Comparison of ENCODE assay signal across 19 mouse cellular contexts in the genomic region with DNA sequence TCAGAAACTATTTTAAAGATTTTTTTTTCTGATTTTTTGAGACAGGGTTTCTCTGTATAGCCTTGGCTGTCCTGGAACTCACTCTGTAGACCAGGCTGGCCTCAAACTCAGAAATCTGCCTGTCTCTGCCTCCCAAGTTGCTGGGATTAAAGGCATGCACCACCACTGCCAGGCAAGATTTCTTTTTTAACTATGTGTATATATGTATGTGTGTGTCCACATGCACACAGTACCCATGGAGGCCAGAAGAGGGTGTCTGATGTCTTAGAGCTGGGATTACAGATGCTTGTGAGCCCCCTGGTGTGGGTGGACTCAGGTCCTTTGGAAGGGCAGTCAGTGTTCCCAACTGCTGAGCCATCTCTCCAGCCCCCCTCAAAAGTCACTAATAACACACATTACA.
DNase-seq lines count a peak whose midpoint lies in the region; TF ChIP-seq lines count a peak whose summit lies in the region.
"Had no signal": no experiment of that assay in that cellular context is flagged by ENCODE, and none has a peak within 500 bp of the region (broad histone marks: within the 10 kb centered on the region; RNA-seq: fewer than 3 reads in every experiment).

No protein-coding gene starts in this region.

- no peaks in the 10 kb centered on the region for H3K27me3 ChIP-seq in heart, embryonic 10.5 days (ENCODE audit: insufficient read depth, poor library complexity, severe bottlenecking)
- H3K27me3 ChIP-seq in E14TG2a.4 (ENCODE audit: insufficient read depth, low read length): no peaks in the 10 kb centered on the region
- H3K27me3 ChIP-seq: embryonic facial prominence, embryonic 12.5 days; forebrain, embryonic 13.5 days; forebrain, embryonic 15.5 days had no signal

- no peaks in the 10 kb centered on the region for H3K36me3 ChIP-seq in heart, embryonic 10.5 days
- peaks cover 91% of the 10 kb centered on the region for H3K36me3 ChIP-seq in E14TG2a.4 (ENCODE audit: insufficient read depth, low read length)
- H3K36me3 ChIP-seq: embryonic facial prominence, embryonic 10.5 days; embryonic facial prominence, embryonic 12.5 days; forebrain, embryonic 15.5 days had no signal

- no peak overlapping the region for H3K27ac ChIP-seq in heart, embryonic 10.5 days
- H3K27ac ChIP-seq: embryonic facial prominence, embryonic 10.5 days; embryonic facial prominence, embryonic 12.5 days; forebrain, embryonic 13.5 days; forebrain, embryonic 15.5 days had no signal

- TF ChIP-seq CTCF in E14TG2a.4 (conservative IDR thresholded peaks at IDR 0.05; ENCODE audit: low read length): peak; percentile 13; the same call in 1 of the 2 replicates

- peak; percentile 57 for DNase-seq in heart, embryonic 10.5 days (ENCODE audit: low spot score)
- DNase-seq in heart, postnatal 4 days: no peak
- DNase-seq in layer of hippocampus, postnatal 36 days: no peak
- DNase-seq in right cerebral cortex, postnatal 14 days: no peak
- DNase-seq: adrenal gland, adult 8-10 months; adrenal gland, postnatal 14 days; adrenal gland, postnatal 36 days; B cell, adult 2 months; cerebellum, adult 11-12 months; cerebellum, adult 2 months; cerebellum, adult 9-10 months; cerebellum, postnatal 10 days; cerebellum, postnatal 25 days; forebrain, postnatal 0 days had no signal

- H3K4me1 ChIP-seq in heart, embryonic 10.5 days: no peaks in the 10 kb centered on the region
- H3K4me1 ChIP-seq in E14TG2a.4 (replicated peaks; ENCODE audit: low read depth, low read length): peaks cover 6% of the 10 kb centered on the region; the same call in 1 of the 2 replicates

- no peaks in the 10 kb centered on the region for H3K9me3 ChIP-seq in heart, embryonic 10.5 days
- H3K9me3 ChIP-seq in E14TG2a.4 (ENCODE audit: low read length): 0 out of 2 replicates have a peak, but pooled peaks cover 2% of the 10 kb centered on the region
- H3K9me3 ChIP-seq: embryonic facial prominence, embryonic 10.5 days; embryonic facial prominence, embryonic 12.5 days; forebrain, embryonic 13.5 days; forebrain, embryonic 15.5 days had no signal

- H3K4me3 ChIP-seq in heart, embryonic 10.5 days: no peak overlapping the region
- no peak overlapping the region for H3K4me3 ChIP-seq in E14TG2a.4 (replicated peaks; ENCODE audit: low read length)
- H3K4me3 ChIP-seq: embryonic facial prominence, embryonic 10.5 days; embryonic facial prominence, embryonic 12.5 days; forebrain, embryonic 13.5 days; forebrain, embryonic 15.5 days had no signal
